Mouse (Mus musculus): ENCODE results near the gene Zfp426. TPM values are rescaled to one million over a fixed set of nuclear protein-coding genes. Genes with fewer than 3 reads are reported as not detected.

Zfp426 gene
- polyA plus RNA-seq, 1 experiment from 2014 or later: 8.4 TPM

Other genes starting within 250 kb of the Zfp426 start
- not detected in 2 replicates for gene Olfr39, start 210.4 kb downstream of the Zfp426 start, polyA plus RNA-seq (2015; fragmentation: Nextera tagmentation; extraction: Ambion mirVana)
- gene Olfr873, start 194.2 kb downstream of the Zfp426 start, polyA plus RNA-seq (2015; fragmentation: Nextera tagmentation; extraction: Ambion mirVana): not detected in 2 replicates
- gene Olfr18, start 156.7 kb downstream of the Zfp426 start, polyA plus RNA-seq (2015; fragmentation: Nextera tagmentation; extraction: Ambion mirVana): not detected in 2 replicates
- gene Zfp560, start 107.6 kb downstream of the Zfp426 start, polyA plus RNA-seq (2015; fragmentation: Nextera tagmentation; extraction: Ambion mirVana): 7.8 and 9.6 TPM in 2 replicates
- gene Zfp26, start 32.6 kb downstream of the Zfp426 start, polyA plus RNA-seq (2015; fragmentation: Nextera tagmentation; extraction: Ambion mirVana): 3.8 and 4.7 TPM in 2 replicates
- 12.0 and 13.5 TPM in 2 replicates for gene Zfp266, start 28.7 kb upstream of the Zfp426 start, polyA plus RNA-seq (2015; fragmentation: Nextera tagmentation; extraction: Ambion mirVana)
- 2.0 and 2.1 TPM in 2 replicates for gene Zfp846, start 88.5 kb upstream of the Zfp426 start, polyA plus RNA-seq (2015; fragmentation: Nextera tagmentation; extraction: Ambion mirVana)
- gene Ubl5, start 150.1 kb upstream of the Zfp426 start, polyA plus RNA-seq (2015; fragmentation: Nextera tagmentation; extraction: Ambion mirVana): 207 and 235 TPM in 2 replicates
- gene Fbxl12, start 152.0 kb upstream of the Zfp426 start, polyA plus RNA-seq (2015; fragmentation: Nextera tagmentation; extraction: Ambion mirVana): 4.8 and 5.9 TPM in 2 replicates
- 19.4 and 19.7 TPM in 2 replicates for gene Pin1, start 159.3 kb upstream of the Zfp426 start, polyA plus RNA-seq (2015; fragmentation: Nextera tagmentation; extraction: Ambion mirVana)